Mouse (Mus musculus): ENCODE measurements around the gene Urgcp. TPM values are rescaled to one million over a fixed set of nuclear protein-coding genes. Genes with fewer than 3 reads are reported as not detected.

Urgcp gene
- polyA plus RNA-seq, 1 experiment from 2014 or later, result 24.6 TPM

- WGBS, result 80% methylated on average over 1 of the region's 1 CpGs
- no peak overlapping the region for H3K27ac ChIP-seq
- H3K4me1 ChIP-seq, result peaks cover 14% of the 10 kb centered on the region
- no peak for ATAC-seq (ENCODE audit: borderline replicate concordance, extremely low read depth, low FRiP score, low TSS enrichment)
- H3K4me3 ChIP-seq, result no peak overlapping the region
- H3K36me3 ChIP-seq, result peaks cover 17% of the 10 kb centered on the region
- no peak overlapping the region for H3K9ac ChIP-seq
- H3K9me3 ChIP-seq, result no peaks in the 10 kb centered on the region
- H3K4me2 ChIP-seq, result no peak overlapping the region
- no peaks in the 10 kb centered on the region for H3K27me3 ChIP-seq
Observed at GRCm38 (mm10) chr11:5703341-5703740, 58.8 kb downstream of the Urgcp start.

- Histone ChIP-seq H3K27me3 (no peaks in the 10 kb centered on the region), H3K4me3 (no peak overlapping the region), H3K9ac (no peak overlapping the region), H3K9me3 (no peaks in the 10 kb centered on the region), H3K4me2 (no peak overlapping the region), H3K4me1 (peaks cover 14% of the 10 kb centered on the region), H3K36me3 (peaks cover 17% of the 10 kb centered on the region), H3K27ac (no peak overlapping the region)
- 89% methylated on average over 6 of the region's 6 CpGs for WGBS
- ATAC-seq (ENCODE audit: borderline replicate concordance, extremely low read depth, low FRiP score, low TSS enrichment), result no peak
Observed at GRCm38 (mm10) chr11:5702957-5703332, 59.2 kb downstream of the Urgcp start.

- Histone ChIP-seq H3K9ac (no peak overlapping the region), H3K36me3 (peaks cover 17% of the 10 kb centered on the region), H3K27me3 (no peaks in the 10 kb centered on the region), H3K4me1 (peaks cover 14% of the 10 kb centered on the region), H3K4me3 (no peak overlapping the region), H3K4me2 (no peak overlapping the region), H3K9me3 (no peaks in the 10 kb centered on the region), H3K27ac (no peak overlapping the region)
- ATAC-seq (ENCODE audit: borderline replicate concordance, extremely low read depth, low FRiP score, low TSS enrichment), result no peak
- WGBS, result 66% methylated on average over 5 of the region's 5 CpGs
Observed at GRCm38 (mm10) chr11:5702271-5702956, 59.8 kb downstream of the Urgcp start.

GRCm38 (mm10) chr11:5701821-5702220 lies 60.4 kb downstream of the Urgcp start:
- Histone ChIP-seq H3K27ac (no peak overlapping the region), H3K27me3 (no peaks in the 10 kb centered on the region), H3K36me3 (peaks cover 17% of the 10 kb centered on the region), H3K9ac (no peak overlapping the region), H3K4me1 (peaks cover 14% of the 10 kb centered on the region), H3K9me3 (no peaks in the 10 kb centered on the region), H3K4me3 (no peak overlapping the region), H3K4me2 (no peak overlapping the region)
- 96% methylated on average over 1 of the region's 1 CpGs for WGBS
- no peak; the same call in 1 of the 2 replicates for ATAC-seq (ENCODE audit: borderline replicate concordance, extremely low read depth, low FRiP score, low TSS enrichment)

GRCm38 (mm10) chr11:5701300-5701699 lies 60.9 kb downstream of the Urgcp start:
- no peak for ATAC-seq (ENCODE audit: borderline replicate concordance, extremely low read depth, low FRiP score, low TSS enrichment)
- H3K9me3 ChIP-seq, result no peaks in the 10 kb centered on the region
- H3K4me1 ChIP-seq, result peaks cover 8% of the 10 kb centered on the region
- H3K36me3 ChIP-seq, result peaks cover 17% of the 10 kb centered on the region
- 80% methylated on average over 2 of the region's 2 CpGs for WGBS
- H3K27me3 ChIP-seq, result no peaks in the 10 kb centered on the region
- H3K4me3 ChIP-seq, result no peak overlapping the region
- H3K27ac ChIP-seq, result no peak overlapping the region
- no peak overlapping the region for H3K9ac ChIP-seq
- H3K4me2 ChIP-seq, result no peak overlapping the region

GRCm38 (mm10) chr11:5700808-5701207 lies 61.4 kb downstream of the Urgcp start:
- ATAC-seq (ENCODE audit: borderline replicate concordance, extremely low read depth, low FRiP score, low TSS enrichment), result no peak
- Histone ChIP-seq H3K27me3 (no peaks in the 10 kb centered on the region), H3K9me3 (no peaks in the 10 kb centered on the region), H3K36me3 (peaks cover 17% of the 10 kb centered on the region), H3K4me2 (no peak overlapping the region), H3K4me3 (no peak overlapping the region), H3K9ac (no peak overlapping the region), H3K27ac (no peak overlapping the region), H3K4me1 (peaks cover 4% of the 10 kb centered on the region)
- 88% methylated on average over 7 of the region's 7 CpGs for WGBS

- no peaks in the 10 kb centered on the region for H3K4me1 ChIP-seq
- no peak overlapping the region for H3K27ac ChIP-seq
- H3K36me3 ChIP-seq, result no peaks in the 10 kb centered on the region
- H3K9ac ChIP-seq, result no peak overlapping the region
- 32% methylated on average over 7 of the region's 7 CpGs for WGBS
- H3K4me2 ChIP-seq, result no peak overlapping the region
- H3K4me3 ChIP-seq, result no peak overlapping the region
- H3K27me3 ChIP-seq, result peaks cover 2% of the 10 kb centered on the region; the same call in 1 of the 2 replicates
- no peak for ATAC-seq (ENCODE audit: borderline replicate concordance, extremely low read depth, low FRiP score, low TSS enrichment)
- no peaks in the 10 kb centered on the region for H3K9me3 ChIP-seq
Observed at GRCm38 (mm10) chr11:5691775-5692174, 70.4 kb downstream of the Urgcp start.

GRCm38 (mm10) chr11:5684283-5684682 lies 77.9 kb downstream of the Urgcp start:
- H3K27ac ChIP-seq, result no peak overlapping the region
- H3K36me3 ChIP-seq, result no peaks in the 10 kb centered on the region
- ATAC-seq (ENCODE audit: borderline replicate concordance, extremely low read depth, low FRiP score, low TSS enrichment), result no peak
- no peak overlapping the region for H3K4me2 ChIP-seq
- no peak overlapping the region for H3K9ac ChIP-seq
- WGBS, result 25% methylated on average over 7 of the region's 7 CpGs
- H3K9me3 ChIP-seq, result no peaks in the 10 kb centered on the region
- no peaks in the 10 kb centered on the region for H3K4me1 ChIP-seq
- no peaks in the 10 kb centered on the region for H3K27me3 ChIP-seq
- H3K4me3 ChIP-seq, result no peak overlapping the region

GRCm38 (mm10) chr11:5682541-5682940 lies 79.6 kb downstream of the Urgcp start:
- no peak for ATAC-seq (ENCODE audit: borderline replicate concordance, extremely low read depth, low FRiP score, low TSS enrichment)
- H3K4me2 ChIP-seq, result no peak overlapping the region
- WGBS, result 46% methylated on average over 6 of the region's 6 CpGs

More at GRCm38 (mm10) chr11:5682541-5682940, 79.6 kb downstream of the Urgcp start:
- Histone ChIP-seq H3K27ac (no peak overlapping the region), H3K4me3 (no peak overlapping the region), H3K36me3 (no peaks in the 10 kb centered on the region), H3K9me3 (no peaks in the 10 kb centered on the region), H3K9ac (no peak overlapping the region), H3K4me1 (no peaks in the 10 kb centered on the region), H3K27me3 (no peaks in the 10 kb centered on the region)

Other genes starting within 250 kb of the Urgcp start
- 211 and 229 TPM in 2 replicates for gene Xbp1, start 241.7 kb downstream of the Urgcp start, polyA plus RNA-seq (2015; fragmentation: Nextera tagmentation; extraction: Ambion mirVana)
- gene Ccdc117, start 220.2 kb downstream of the Urgcp start, polyA plus RNA-seq (2015; fragmentation: Nextera tagmentation; extraction: Ambion mirVana), result 20.8 and 22.3 TPM in 2 replicates
- gene Ankrd36, start 192.7 kb downstream of the Urgcp start, polyA plus RNA-seq (2015; fragmentation: Nextera tagmentation; extraction: Ambion mirVana), result 0.09 TPM in 1 of 2 replicates, not detected in the other
- 179 and 188 TPM in 2 replicates for gene Mrps24, start 46.7 kb downstream of the Urgcp start, polyA plus RNA-seq (2015; fragmentation: Nextera tagmentation; extraction: Ambion mirVana)
- gene Dbnl, start 26.1 kb upstream of the Urgcp start, polyA plus RNA-seq (2015; fragmentation: Nextera tagmentation; extraction: Ambion mirVana), result 111 and 115 TPM in 2 replicates
- 29.6 and 49.3 TPM in 2 replicates for gene Pgam2, start 41.4 kb upstream of the Urgcp start, polyA plus RNA-seq (2015; fragmentation: Nextera tagmentation; extraction: Ambion mirVana)
- 7.1 and 10.0 TPM in 2 replicates for gene Polm, start 75.6 kb upstream of the Urgcp start, polyA plus RNA-seq (2015; fragmentation: Nextera tagmentation; extraction: Ambion mirVana)
- gene Aebp1, start 99.6 kb upstream of the Urgcp start, polyA plus RNA-seq (2015; fragmentation: Nextera tagmentation; extraction: Ambion mirVana), result 31.3 and 37.6 TPM in 2 replicates
- gene Pold2, start 115.9 kb upstream of the Urgcp start, polyA plus RNA-seq (2015; fragmentation: Nextera tagmentation; extraction: Ambion mirVana), result 149 and 160 TPM in 2 replicates
- gene Myl7, start 136.4 kb upstream of the Urgcp start, polyA plus RNA-seq (2015; fragmentation: Nextera tagmentation; extraction: Ambion mirVana), result 273 and 720 TPM in 2 replicates
- gene Gck, start 187.7 kb upstream of the Urgcp start, polyA plus RNA-seq (2015; fragmentation: Nextera tagmentation; extraction: Ambion mirVana), result 1.7 and 1.9 TPM in 2 replicates
- 58.6 and 61.4 TPM in 2 replicates for gene Ykt6, start 193.3 kb upstream of the Urgcp start, polyA plus RNA-seq (2015; fragmentation: Nextera tagmentation; extraction: Ambion mirVana)

All from lung, embryonic 15.5 days (tissue).